Mouse (Mus musculus) c-Kit-positive CD71-positive TER-119-negative erythroid progenitor cells, embryonic 14.5 days (primary cell): Measurements from ENCODE around the gene Trp53tg5.

Source experiments
- DNase-seq: peaks from one replicate; pipeline ENCODE4 v3.0.0-alpha.2; 2013; ENCODE audit warnings: low read depth

Trp53tg5 gene

DNA sequence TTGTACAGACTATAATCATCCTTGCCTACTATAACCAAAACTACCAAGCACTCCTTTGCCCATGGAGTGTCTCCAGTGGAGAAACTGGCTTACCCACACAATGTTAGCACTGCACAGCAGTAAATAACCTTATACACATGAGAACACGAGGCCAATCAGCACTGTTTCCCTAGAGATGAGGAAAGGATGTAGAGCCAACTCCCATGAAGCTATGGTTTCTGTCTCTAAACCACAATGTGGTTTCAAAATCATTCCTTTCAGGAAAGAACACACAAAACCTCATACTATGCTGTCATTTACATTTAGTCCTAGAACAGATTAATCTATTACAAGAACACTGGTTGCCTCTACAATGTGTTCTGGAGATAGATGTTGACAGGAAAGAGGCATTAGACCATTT, 22.8 kb upstream of the Trp53tg5 start:
- no peak for DNase-seq

DNA sequence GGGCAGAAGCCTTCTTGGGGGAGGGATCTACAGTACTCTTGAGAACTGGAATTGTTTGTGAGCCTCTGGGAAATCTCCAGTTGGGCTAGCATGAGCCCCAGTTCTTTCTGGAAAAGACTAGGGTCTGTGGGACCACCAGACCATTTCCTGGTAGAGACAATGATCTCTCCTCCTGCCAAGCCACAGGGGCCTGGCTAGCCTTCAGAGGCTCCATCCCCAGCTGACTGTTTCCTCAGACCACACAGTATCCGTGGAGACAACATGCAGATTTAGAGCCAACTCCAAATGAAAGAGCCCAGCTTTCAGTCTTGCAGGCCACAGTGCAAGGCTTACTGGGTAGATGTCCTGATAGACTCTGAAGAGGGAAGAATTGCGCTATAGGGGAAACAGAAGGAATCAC, 20.6 kb upstream of the Trp53tg5 start:
- no peak for DNase-seq

DNA sequence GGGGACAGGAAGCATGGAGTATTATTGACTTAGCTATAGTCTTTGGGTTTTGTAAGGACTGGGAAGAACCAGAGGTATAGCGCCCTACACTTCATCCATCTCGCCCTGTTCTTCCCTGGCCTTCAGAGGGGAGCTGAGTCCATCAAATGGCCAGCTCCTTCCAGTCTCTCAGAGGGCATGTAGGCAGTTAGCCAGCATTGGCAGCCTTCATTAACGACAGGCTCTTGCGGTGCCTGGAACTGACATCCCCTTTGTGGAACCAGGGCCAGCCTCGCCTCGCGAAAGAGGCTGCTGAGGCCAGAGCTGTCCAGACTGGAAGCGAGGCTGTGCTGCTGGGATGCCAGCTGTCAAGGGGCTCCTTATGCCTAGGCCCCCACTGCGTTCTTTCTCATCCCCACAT, 14.3 kb upstream of the Trp53tg5 start:
- no peak for DNase-seq

DNA sequence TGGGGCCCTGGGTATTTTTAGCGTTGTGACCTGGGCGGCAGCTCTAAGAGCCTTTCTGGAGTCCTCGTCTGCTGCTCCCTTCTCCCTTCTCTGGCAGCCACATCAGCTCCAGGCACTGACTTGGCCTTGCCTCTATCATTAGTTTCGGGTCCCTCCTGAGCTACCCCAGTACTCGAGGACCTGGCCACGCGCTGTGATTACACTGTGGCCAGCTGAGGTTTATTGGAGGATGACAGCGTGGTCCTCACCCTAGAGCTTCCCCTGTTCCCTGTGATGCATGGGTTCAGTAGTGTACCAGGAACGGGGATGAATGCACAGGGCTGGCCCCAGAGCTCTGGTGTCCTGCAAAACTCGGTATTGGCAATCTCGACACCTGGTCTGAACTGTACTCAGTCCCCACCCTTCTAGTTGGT, 13.6 kb upstream of the Trp53tg5 start:
- DNase-seq = no peak

DNA sequence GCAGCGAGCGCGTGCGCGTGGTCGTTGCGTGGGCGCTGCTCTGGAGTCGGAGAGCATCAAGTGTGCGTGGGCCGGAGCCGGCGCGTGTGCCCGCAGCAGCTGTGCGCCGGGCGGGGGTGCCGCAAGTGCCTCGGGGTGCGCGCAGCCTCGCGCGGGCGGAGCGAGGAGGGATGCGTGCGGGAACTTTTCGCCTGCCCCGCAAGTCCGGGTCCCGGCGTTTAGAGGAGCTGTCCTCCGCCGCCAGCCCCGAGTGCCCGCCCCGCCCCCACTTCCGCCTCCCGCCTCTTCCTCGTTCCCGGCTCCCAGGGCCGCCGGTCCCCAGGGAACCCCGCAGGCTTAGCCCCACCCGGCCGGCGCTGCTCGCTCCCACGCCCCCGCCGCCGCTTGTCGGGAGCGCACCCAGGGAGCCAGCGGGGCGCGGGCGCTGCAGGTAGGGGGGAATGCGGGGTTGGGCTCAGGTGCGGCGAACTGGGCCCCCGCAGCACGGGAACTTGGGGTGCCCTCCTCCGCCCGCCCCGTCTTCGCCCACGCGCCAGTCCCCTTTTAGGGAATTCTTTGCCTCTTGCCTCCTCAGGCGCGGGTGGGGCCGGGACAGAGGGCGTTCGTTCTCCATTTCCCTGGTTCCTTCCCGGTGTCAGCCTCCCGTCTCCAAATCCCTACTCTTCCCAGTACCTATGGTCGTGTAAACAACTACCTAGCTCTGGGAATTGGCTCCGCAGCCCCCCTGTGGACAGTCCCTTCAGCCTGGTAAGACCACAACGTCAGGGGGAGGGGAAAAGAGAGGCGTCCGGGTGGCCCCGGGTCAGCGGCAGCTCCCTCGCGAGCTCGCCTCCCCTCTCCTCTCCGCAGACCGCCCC, 13.0 kb upstream of the Trp53tg5 start:
- DNase-seq = no peak

DNA sequence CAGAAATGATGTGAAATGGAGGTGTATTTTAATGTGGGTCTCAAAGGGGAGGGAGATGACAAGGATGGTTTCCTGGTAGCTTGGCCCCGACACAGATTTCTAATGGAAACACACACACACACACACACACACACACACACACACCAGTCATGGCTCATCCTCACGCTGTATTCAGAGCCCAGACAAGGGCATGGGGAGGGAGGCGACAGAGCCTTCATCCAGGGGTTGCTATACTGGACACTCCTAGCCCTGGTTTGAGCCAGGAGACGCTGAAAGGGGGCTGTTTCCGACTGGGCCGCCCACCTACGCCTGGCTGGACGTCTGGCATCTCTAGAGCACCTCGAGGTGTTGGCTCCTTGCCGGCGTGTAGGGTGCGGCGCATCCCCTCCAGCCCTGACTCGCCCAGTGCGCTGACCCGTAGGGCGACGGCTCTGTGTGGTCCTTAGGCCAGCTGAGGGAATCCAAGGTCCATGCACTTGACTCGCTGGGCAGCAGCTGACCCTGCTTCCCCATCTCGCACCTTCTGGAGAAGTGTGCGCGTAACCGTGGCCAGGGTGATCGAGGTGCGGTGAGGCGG, 12.2 kb upstream of the Trp53tg5 start, which contains the start of gene Dbndd2:
Dbndd2 (plus strand) TSS at position 426 of the 577 bp plus-strand sequence.
- DNase-seq = no peak

DNA sequence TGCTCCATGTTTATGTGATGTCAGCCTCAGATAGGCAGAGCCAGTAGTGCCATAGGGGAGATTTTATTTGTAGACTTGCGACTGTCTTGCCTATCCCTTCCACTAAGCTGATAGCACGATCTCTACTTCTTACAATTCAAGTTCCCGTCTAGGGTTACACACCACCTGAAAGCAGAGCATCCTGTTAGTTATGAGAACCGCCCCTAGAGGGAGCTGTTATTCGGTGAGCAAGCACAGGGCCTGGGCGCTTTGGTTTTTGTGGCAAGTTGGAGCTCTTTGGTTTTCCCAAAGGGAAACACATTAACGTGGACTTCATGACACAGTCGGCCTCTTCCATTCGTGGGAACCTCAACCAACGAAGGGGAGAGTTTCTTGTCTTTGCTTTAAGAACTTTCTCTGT, 3.3 kb downstream of the Trp53tg5 start:
- peak; percentile 57 for DNase-seq

DNA sequence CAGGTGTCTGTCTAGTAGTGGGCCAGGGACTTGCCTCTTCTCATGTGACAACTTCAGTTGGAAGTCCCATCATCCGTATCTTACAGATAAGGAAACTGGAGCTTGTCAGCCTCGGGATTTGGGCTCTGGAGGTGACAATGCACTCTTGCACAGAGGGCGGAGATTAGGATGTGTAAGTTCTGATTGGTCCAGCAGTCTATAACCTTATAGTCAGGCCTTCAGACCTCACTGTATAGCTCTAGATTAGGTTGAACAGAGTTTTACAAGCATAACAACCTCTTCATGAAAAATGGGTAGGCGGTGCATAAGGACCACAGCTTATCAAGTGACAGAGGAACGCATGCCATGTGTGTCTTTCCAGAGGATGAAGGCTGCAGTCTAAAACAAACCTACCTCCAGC, 6.7 kb downstream of the Trp53tg5 start:
- DNase-seq = peak; percentile 49

DNA sequence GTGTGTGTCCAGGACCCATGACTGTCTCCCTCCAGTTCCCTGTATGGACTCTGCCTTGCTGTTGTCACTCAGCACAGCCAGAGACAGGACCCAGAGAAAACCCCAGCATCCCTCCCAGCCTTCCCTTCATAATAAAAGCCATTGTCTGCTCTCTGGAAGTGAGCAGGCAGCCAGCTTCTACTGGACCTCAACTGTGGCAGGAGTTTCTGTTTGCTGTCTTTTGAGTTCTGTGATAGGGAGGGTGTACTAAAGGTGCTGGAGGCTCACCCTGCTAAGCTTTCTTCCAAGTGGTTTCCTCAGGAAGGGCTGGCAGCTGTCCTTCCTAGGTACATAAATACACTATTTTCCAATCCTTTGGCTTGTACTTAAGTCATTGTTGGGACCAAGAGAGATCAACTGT, 8.4 kb downstream of the Trp53tg5 start:
- no peak for DNase-seq

DNA sequence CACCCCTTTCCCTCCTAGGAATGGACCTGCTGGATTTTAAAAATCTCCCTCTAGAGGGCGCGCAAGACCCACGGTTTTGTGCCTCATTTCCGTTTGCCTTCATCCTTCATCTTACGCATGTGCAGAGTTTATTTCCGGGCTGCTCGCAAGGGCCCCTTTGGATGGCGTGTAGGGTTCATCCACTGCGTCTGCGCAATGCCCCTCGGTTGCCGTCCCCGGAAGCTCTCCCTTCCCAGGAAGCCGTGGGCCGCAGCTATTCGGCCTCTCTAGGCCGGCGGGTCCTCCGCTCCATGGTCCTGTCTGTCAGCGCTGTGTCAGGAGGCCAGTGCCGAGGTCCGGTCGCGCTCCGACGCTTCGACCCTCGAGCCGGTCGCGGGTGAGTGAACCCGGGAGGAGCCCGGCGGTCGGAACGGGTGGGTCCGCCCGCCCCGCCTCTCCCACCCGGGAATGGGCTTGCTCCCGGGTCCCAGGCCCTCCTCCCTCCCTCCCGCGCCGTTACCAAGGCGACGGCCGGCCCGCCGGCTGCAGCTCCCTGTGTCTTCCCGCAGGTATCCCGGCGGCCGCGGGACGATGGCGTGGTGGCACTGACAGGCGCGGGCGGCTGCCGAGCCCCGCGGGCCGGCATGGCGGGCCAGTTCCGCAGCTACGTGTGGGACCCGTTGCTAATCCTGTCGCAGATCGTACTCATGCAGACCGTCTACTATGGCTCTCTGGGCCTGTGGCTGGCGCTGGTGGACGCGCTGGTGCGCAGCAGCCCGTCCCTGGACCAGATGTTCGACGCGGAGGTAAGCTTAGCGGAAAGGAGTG, 12.6 kb downstream of the Trp53tg5 start, which contains the start of gene Gm20458:
Gm20458 (plus strand) TSS at position 223 of the 807 bp plus-strand sequence.
- DNase-seq = peak; percentile 94

DNA sequence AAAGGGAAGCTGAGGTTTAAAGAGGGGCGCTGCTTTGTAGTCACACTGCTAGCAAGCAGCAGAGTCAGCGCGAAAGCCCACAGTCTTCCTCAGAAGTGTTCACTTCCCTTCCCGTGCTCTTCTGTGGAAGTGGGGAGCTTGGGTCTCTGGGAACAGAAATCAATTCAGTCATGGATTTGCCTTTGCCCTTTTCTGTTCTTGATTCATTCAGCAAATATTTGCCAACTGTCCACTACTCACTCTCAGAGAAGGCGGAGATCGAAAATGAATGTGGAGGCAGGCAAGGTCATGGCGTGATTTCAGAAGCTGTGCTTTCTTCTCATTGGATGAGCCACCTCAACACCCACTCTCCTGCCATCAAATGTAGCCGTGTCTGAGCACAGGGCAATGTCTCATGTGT, 15.0 kb downstream of the Trp53tg5 start:
- DNase-seq = no peak

DNA sequence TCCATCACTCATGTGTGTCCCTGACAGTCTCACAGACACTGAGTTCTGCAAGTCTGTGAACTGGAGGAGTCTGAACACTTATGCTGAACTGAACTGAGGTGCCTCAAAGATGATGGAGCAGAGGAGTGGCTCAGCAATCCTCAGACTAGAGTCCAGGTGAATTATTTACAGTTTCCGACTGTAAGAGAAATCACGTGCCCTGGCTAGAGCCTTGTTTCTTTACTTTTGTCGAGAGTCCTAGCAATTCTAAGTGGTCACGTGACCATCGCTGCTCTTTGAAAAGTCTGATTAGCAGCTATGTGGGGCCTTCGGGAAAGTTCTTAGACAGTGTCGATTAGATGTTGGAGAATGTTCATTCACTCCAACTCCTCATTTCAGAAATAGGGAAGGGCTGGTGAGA, 15.6 kb downstream of the Trp53tg5 start:
- no peak for DNase-seq

DNA sequence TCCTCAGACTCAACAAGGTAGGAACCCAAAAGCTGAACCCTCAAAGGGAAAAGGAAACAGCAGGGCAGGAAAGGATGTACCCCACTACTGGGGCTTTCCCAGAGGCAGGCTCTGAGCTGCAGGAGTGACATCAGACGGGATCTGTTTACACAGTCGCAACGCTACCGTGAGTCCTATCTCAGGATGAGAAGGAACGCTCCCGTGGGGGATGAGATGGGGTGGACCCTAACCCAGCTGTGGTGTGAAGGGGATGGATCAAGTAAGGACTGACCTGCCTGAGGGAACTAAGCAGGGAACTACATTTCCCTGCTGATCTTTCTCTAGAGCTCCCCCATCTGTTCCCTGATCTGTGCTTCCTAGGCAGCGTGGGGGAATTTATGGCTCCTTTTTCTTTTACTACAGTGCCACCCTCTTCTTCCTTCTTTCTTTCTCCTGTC, 16.6 kb downstream of the Trp53tg5 start, which contains the start of gene Sys1:
Sys1 (plus strand) TSS at position 101 of the 437 bp plus-strand sequence.
- no peak for DNase-seq

DNA sequence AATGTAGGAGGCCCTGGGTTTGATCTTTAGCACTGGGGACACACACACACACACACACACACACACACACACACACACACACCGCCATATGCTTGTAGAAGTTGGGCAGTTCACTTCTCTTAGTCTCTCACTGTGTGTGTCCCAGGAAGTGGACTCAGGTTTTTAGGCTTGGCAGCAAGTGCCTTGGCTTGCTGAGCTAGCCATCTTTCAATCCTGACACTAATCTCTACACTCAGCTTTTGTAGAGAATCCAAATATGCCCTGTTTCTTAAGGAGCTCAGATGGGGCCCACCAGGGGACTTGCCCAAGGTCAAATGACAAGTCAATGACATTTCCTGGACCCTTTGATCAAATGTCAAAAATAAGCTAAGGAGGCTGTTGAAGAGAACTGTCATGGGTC, 17.1 kb downstream of the Trp53tg5 start:
- no peak for DNase-seq

DNA sequence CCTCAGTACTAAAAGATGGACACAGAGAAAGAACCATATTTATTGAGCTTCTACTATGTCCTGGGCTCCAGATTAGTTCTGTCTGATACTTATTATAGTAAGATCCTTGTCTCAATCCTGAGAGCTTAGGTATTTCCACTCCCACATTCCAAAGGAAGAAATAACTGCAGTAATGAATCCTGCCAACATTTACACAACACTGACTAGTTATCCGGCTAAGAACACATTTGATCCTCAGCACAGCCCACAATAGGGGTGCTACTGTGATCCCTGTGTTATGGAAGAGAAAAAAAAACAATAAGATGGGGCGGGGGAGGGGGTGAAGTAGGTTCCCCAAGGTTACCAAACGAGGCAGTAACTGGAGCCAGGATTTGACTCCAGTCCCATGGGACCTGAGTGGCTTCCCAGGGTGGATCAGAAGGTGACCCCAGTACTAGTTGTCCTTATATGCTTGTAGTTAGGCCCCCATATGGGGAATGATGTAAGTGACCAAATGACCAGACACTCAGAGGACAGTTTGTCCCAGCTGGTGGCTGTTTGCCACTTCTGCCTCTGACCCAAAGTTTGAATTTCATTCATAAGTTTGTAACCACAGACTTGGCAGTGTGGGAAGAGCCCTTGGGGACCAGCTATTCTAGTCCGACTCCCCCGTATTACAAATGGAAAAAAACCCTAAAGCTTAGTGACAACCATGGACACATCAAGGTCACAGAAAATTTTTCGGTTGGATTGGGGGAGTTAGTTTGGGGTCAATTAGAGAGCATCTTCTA, 17.9 kb downstream of the Trp53tg5 start:
- no peak for DNase-seq

DNA sequence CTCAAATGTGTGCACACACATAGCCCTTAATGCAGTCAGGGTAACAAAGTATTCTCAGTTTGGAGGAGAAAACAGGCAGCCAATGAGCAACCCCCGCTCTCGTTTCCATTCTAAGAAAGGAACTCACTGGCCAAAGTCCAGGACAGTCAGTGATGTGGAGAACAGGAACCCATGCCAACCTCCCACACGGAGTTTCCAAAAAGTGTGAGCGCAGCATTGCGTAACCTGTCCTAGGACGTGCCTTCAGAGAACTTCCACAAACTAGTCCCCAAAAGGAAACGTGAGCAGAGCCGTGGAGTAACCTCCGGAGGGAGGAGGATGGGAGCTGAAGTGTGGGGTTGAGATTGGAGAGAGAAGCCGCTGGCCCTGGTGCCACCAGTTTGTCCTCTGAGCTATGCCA, 18.7 kb downstream of the Trp53tg5 start:
- DNase-seq = no peak

DNA sequence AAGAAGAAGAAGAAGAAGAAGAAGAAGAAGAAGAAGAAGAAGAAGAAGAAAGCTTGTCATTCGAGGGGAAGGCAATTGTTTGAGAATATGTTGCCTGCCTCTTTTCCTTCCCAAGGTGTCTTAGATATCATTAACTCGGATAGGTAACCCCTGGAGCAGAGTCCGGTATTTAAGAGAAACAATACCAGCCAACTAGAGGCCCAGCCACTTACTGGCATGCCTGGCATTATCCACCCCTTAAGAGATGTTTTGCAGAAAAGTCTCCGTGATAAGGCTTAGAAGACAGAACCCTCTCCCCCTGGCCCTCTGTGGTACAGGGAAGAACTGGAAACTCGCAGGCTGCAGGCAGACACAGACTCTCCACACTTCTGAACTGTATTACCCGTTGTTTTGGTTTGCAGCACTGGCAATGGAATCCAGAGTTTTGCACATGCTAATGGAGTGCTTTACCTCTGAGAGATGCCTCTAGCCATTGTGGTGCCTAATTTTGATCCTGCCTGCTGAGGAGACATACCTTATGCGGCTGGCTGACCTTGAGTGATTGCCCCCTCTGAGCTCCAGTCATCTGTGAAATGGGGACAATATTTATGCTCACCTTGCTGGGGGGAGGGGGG, 19.5 kb downstream of the Trp53tg5 start:
- DNase-seq = no peak

DNA sequence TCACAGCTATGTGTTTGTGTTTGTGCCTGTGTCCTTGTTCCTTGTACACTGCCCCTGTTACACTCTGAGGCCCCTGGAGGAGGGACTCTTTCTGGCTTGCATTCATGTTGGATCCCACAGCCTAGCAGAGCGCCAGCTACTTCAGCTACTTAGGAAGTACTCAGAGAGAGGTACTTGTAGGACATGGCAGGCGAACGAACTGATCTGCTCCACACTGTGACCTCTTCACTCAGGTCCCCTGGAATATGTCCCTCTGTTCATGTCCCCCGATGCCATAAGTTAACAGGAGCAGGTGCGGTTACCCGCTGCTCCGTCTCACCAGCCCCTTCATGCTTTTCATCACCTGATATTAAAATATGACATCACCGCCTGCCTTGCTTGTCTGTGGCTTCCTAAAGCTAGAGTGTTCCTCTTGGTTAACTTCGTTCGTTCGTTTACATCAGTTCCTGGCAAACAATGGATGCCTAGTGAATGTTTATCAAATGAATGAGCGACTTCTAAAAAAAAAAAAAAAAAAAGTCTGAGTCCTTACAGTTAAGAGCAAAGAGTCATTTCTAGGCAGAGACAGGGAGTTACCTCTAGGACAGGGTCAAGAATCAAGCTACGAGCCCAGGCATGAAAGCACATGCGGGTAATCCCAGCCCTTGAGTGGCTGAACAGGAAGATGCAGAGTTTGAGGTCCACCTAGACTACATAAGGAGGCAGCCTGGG, 20.3 kb downstream of the Trp53tg5 start:
- no peak for DNase-seq

DNA sequence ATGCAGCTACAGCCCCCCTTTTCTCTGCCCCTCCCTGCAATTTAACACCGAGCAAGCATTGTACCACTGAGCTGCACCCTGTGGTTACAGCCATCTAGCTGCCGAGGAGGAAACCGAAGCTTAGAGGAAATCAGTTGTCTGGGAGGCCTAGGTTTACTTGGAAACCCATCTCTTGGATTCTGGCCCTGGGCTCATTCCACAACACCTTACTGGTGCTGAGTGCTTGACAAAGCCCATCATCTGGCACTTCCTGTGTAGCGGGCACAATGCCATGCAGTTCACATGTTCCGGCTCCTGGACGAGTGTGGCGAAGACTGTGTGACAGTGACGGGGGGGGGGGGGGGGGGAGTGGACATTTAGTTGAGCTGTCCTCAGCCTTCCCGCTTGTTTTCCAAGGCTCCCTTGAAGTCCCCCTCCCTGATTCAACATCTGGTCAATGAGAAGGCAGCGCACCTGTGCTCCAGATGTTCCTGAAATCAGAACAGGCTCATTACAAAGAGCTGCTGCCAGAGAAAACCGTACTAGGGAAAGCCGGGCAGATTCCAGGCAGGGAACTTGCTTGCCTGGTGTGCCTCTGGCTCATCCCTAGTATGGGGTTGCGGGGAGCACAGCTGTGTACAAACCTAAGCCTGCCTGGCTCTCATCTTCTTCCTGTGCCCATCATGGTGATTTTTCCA, 21.4 kb downstream of the Trp53tg5 start:
- no peak for DNase-seq
